10 mouse cellular contexts compared by ENCODE assay signal in the genomic region with DNA sequence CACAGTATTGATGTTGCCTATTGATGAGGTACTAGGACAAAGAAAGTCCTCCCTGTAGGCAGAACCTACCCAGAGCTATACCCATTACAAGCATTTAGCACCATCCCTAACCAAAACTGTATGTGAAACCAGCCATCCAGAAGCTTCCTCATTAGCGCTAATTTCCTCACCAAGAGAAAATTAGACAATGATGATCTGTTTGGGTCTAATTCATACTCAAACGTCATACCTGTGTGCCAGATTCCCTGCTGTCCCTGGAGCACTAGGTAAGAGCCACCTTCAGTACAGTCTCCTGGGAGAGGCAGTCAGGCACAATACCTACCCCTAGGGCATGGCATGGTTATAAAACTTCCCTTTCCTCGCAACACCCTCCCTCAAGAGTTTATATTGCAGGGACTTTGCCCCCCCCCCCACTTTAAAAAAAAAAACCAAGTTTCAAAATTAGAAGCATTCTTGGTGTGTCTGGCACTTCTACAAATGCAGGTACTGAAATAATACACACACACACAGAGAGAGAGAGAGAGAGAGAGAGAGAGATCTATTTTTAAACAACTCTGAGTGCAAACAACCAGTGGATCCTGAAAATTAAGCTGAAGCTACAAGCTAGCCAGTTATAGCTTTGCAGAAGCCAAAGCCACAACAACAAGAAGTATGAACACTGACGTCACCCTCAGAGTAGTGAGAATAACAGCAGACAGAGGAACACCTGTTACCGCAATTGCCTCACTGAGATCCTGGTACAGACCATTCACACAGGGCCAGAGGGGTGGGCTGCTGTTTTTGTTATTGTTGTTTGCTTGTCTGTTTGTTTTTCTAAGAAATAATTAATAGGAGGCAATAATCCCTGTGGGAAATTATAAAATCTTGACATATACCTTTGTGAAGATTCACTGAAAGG. TPM values are rescaled to one million over a fixed set of nuclear protein-coding genes. Genes with fewer than 3 reads are reported as not detected.
DNase-seq lines count a peak whose midpoint lies in the region.
"Had no signal": no experiment of that assay in that cellular context is flagged by ENCODE, and none has a peak within 500 bp of the region (broad histone marks: within the 10 kb centered on the region; RNA-seq: fewer than 3 reads in every experiment).

No protein-coding gene starts in this region.

- WGBS in large intestine, adult 2 months, result 30% methylated on average over 5 of the region's 5 CpGs

- DNase-seq in A20 (ENCODE audit: low read depth, low spot score), result peak; percentile 86
- peak; percentile 94 for DNase-seq in T-cell, adult 2 months (ENCODE audit: low spot score)
- DNase-seq in large intestine, adult 2 months (ENCODE audit: low read depth, low spot score), result peak; percentile 25
- peak; percentile 95 for DNase-seq in naive thymus-derived CD4-positive, alpha-beta T cell, adult 2 months (ENCODE audit: low read depth)
- DNase-seq in layer of hippocampus, adult 9-10 months (ENCODE audit: low spot score), result no peak
- DNase-seq in adrenal gland, postnatal 10 days, result no peak
- DNase-seq in frontal cortex, adult 2 months (ENCODE audit: extremely low spot score in 1 of 2, low spot score in 1 of 2), result no peak
- no peak for DNase-seq in adrenal gland, postnatal 36 days
- DNase-seq: gastrocnemius, postnatal 36 days; kidney, postnatal 10 days had no signal

RNA-seq across cellular contexts. Expression of gene Cytip, which starts 38.6 kb away (rescaled TPM):
- polyA plus RNA-seq in large intestine, adult 2 months (2012; rRNA removed), result 16.5 and 31.0 TPM in 2 replicates
- total RNA-seq in adrenal gland, postnatal 10 days (2021), result 10 to 100 TPM; 11.7 TPM
- polyA plus RNA-seq in frontal cortex, adult 2 months (2012; rRNA removed), result 0.29 and 0.50 TPM in 2 replicates
- 10 to 100 TPM; 16.2 to 19.6 TPM for total RNA-seq in adrenal gland, postnatal 36 days (2021)

Comparison
In these comparisons a context has a peak if more than half of its experiments do, and no peak if none do; other contexts are left out.
1. DNase-seq: peak in A20 (single experiment), T-cell, adult 2 months (single experiment), large intestine, adult 2 months (single experiment) and naive thymus-derived CD4-positive, alpha-beta T cell, adult 2 months (single experiment); none in layer of hippocampus, adult 9-10 months (single experiment), adrenal gland, postnatal 10 days (single experiment), frontal cortex, adult 2 months (0 of 2) and adrenal gland, postnatal 36 days (0 of 2).